Mouse (Mus musculus): ENCODE data around the gene Tmem14c.

The Tmem14c gene

DNA sequence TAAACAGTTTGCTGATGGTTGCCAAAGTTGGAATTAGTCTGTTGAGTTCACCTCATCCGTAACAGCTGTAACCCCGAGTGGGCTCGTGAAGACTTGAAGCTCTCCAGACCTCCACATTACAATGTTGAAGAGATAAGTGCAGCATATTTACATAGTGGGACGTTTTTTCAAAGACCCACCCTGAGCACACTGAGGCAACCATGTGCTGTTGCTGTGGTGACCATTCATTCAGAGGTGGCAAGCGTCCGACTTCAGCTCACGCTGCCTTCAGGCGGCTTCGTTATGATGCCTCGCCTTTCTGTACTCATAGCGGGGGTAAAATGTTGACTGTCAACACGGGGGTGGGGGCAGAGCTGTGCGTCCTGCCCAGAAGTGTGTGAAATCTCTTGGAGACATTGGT is 6.0 kb downstream of the Tmem14c start:
- Histone ChIP-seq H3K27me3 (ENCODE audit: control insufficient read depth, insufficient read depth, low read length, poor library complexity, severe bottlenecking) (no peaks in the 10 kb centered on the region), H3K36me3 (ENCODE audit: control insufficient read depth, insufficient read depth, low read length, poor library complexity, severe bottlenecking) (peaks cover 4% of the 10 kb centered on the region)
- no peak for DNase-seq (ENCODE audit: low read depth, low spot score)

DNA sequence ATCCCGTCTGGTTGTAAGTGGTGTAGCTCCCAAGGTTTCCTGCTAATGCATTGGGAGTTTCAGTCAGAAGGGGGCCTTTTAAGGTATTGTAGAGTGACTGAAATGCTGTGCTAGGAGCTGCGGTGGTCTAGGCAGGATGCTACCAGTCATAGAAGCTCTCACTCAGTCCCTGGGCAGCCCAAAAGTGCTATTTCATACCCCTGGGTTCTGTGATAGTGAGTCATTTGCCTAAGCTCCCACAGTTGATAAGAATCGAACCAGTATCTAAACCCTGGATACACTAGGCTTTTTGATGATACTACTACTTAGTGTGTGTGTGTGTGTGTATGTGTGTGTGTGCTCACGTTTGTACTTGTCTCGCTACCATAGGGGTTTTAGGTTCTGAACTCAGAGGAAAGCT is 14.0 kb downstream of the Tmem14c start:
- Histone ChIP-seq H3K27me3 (ENCODE audit: control insufficient read depth, insufficient read depth, low read length, poor library complexity, severe bottlenecking) (no peaks in the 10 kb centered on the region), H3K36me3 (ENCODE audit: control insufficient read depth, insufficient read depth, low read length, poor library complexity, severe bottlenecking) (no peaks in the 10 kb centered on the region)
- DNase-seq (ENCODE audit: low read depth, low spot score): no peak

DNA sequence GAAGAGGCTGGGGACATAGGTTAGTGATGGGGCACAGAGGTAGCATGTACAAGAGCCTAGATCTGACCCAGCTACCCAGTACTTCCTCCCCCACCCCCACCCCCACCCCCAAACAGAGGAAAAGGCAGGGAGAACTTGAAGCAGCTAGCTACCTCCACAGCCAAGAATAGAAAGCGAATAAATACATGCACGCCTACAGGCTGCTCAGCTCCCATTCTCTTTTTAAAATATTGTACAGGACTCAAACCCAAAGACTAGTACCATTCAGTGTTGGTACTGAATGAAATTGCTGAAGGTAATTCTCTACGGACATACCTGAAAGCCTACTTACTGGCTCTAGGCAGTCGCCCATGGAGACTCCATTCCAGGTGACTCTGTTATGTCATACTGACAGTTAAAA is 26.4 kb downstream of the Tmem14c start:
- no peak for DNase-seq (ENCODE audit: low read depth, low spot score)
- no peaks in the 10 kb centered on the region for H3K36me3 ChIP-seq (ENCODE audit: control insufficient read depth, insufficient read depth, low read length, poor library complexity, severe bottlenecking)
- no peaks in the 10 kb centered on the region for H3K27me3 ChIP-seq (ENCODE audit: control insufficient read depth, insufficient read depth, low read length, poor library complexity, severe bottlenecking)

DNA sequence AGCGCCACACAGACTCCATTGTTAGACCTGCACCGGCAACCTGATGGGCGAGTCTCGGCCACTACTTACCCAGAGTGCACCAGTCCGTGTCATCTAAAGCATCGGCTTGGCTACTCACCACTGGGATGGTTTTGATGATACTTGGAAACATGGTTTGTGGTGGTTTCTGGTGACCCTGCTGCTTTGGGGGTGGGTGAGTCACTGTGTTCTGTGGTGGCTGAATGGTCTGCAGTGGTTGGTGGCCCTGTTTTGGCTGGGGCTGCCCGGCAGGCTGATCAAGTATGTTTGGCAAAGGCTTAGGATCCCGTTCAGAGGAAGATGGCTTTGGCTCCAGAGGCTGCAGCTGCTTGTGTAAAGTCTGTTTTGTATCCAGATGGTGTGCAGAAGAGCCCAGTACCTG is 29.8 kb downstream of the Tmem14c start:
- no peak for DNase-seq (ENCODE audit: low read depth, low spot score)
- no peaks in the 10 kb centered on the region for H3K27me3 ChIP-seq (ENCODE audit: control insufficient read depth, insufficient read depth, low read length, poor library complexity, severe bottlenecking)
- no peaks in the 10 kb centered on the region for H3K36me3 ChIP-seq (ENCODE audit: control insufficient read depth, insufficient read depth, low read length, poor library complexity, severe bottlenecking)

DNA sequence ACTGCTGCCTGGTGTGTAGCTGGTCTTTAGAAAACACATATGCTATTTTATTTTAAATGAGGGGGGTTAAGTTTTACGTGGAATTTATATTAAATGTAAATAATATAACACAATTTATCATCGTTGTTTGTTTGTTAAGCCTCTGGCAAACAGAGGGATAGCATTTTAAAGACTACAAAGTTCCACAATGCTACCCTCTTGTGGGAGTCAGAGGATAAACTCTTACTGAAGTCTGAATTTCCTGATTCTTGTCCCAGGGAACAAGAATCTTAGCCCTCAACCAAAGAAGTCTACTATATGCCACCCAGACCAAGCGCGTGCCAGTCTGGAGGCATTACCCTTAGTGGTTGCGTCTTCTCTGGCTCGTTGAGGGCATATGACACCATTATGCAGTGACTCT is 31.2 kb downstream of the Tmem14c start:
- Histone ChIP-seq H3K27me3 (ENCODE audit: control insufficient read depth, insufficient read depth, low read length, poor library complexity, severe bottlenecking) (no peaks in the 10 kb centered on the region), H3K36me3 (ENCODE audit: control insufficient read depth, insufficient read depth, low read length, poor library complexity, severe bottlenecking) (no peaks in the 10 kb centered on the region)
- no peak for DNase-seq (ENCODE audit: low read depth, low spot score)

DNA sequence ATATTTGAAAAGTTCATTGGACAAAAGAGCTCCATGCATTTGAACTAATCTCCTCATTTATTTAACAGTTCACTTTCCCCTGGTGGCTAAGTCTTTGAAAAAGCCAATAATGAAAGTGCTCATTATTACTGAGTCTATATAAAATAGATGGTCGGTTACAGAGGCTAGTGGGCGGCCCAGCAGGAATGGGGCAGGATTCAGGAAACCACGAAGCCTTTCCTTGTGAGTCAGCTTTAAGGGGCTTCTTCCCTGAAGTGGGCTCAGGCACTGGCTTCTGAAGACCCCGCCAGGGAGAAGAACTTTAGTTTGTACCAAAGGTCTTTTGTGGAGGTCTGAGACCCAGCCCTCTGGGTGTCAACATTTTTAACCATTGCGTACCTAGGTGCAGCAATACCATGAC is 35.9 kb downstream of the Tmem14c start:
- no peaks in the 10 kb centered on the region for H3K36me3 ChIP-seq (ENCODE audit: control insufficient read depth, insufficient read depth, low read length, poor library complexity, severe bottlenecking)
- no peak for DNase-seq (ENCODE audit: low read depth, low spot score)
- no peaks in the 10 kb centered on the region; the same call in 1 of the 2 replicates for H3K27me3 ChIP-seq (ENCODE audit: control insufficient read depth, insufficient read depth, low read length, poor library complexity, severe bottlenecking)

DNA sequence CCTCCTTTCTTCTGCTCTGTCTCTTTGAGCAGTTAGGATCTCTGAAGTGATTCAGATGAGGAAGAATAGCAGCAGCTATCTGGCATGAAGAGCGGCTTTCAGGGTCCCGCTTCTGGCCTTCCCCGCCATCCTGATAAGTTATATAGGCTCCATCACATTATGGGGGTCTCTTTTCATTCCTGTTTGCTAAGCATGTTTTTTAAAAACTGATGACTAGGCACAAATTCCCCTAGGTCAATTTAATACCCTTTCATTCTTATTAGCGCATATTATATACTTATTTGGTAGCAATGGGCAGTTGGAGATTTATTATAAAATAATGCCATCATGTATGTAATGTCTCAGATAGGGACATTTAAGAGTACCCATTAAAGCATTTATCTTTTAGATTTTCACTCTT is 51.5 kb downstream of the Tmem14c start:
- Histone ChIP-seq H3K27me3 (ENCODE audit: control insufficient read depth, insufficient read depth, low read length, poor library complexity, severe bottlenecking) (no peaks in the 10 kb centered on the region), H3K36me3 (ENCODE audit: control insufficient read depth, insufficient read depth, low read length, poor library complexity, severe bottlenecking) (no peaks in the 10 kb centered on the region)
- no peak for DNase-seq (ENCODE audit: low read depth, low spot score)

DNA sequence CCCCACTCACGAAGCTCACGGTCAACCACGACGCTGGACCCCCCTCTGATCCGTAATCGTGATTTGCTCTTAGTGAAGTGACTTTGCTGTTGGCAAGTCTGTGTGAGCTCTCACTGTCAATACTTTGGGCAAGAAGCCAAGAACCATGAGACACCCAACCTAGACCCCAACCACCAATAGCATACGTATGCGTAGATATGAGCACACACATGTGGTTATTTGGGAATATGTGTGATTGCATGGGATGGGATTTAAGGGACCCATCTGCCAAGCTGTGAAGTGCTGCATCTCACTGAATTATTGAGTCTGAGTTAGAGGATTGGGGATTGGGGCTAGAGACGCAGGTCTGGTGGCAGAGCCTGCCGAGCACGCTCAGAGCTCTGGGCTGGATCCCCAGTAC is 55.5 kb downstream of the Tmem14c start:
- no peak for DNase-seq (ENCODE audit: low read depth, low spot score)
- no peaks in the 10 kb centered on the region for H3K27me3 ChIP-seq (ENCODE audit: control insufficient read depth, insufficient read depth, low read length, poor library complexity, severe bottlenecking)
- no peaks in the 10 kb centered on the region for H3K36me3 ChIP-seq (ENCODE audit: control insufficient read depth, insufficient read depth, low read length, poor library complexity, severe bottlenecking)

Measured in splenic B cell, adult 2 months (primary cell).